Mouse (Mus musculus) heart, postnatal 0 days (tissue): ENCODE results near the gene Arhgef2. TPM values are rescaled to one million over a fixed set of nuclear protein-coding genes. Genes with fewer than 3 reads are reported as not detected.
"Not testable (repeated sequence)": the region's sequence is repeated elsewhere in the genome, so short reads cannot be mapped to it uniquely, and the experiment has no call there.

Source experiments
- ATAC-seq: fragments of 200-750 bp; cut with Nextera tagmentation; 2 replicates; pipeline ENCODE4 v1.8.0; 2017; ENCODE audit warnings: low read depth, moderate number of reproducible peaks, moderate library complexity; ENCODE audit not compliant: insufficient read depth
- DNase-seq: peaks from one replicate; pipeline ENCODE4 v3.0.0-alpha.2; 2016; ENCODE audit warnings: low spot score
- H3K27ac ChIP-seq: fragments of 300-500 bp; sonication (generic); 2 replicates; pipeline ENCODE4 v1.5.1; 2014; ENCODE audit warnings: low read depth, mild to moderate bottlenecking
- H3K27me3 ChIP-seq: fragments of 300-500 bp; sonication (generic); 2 replicates; pipeline ENCODE4 v1.6.1; 2014; ENCODE audit warnings: low read length, mixed read lengths; ENCODE audit not compliant: control insufficient read depth, insufficient read depth
- H3K36me3 ChIP-seq: fragments of 300-500 bp; sonication (generic); replicated peaks from 2 replicates; pipeline ENCODE4 v1.6.1; 2014; ENCODE audit warnings: low read length, mixed read lengths; ENCODE audit not compliant: control insufficient read depth, insufficient read depth
- H3K4me1 ChIP-seq: fragments of 300-500 bp; sonication (generic); 2 replicates; pipeline ENCODE4 v1.6.1; 2014; ENCODE audit warnings: antibody characterized with exemption; ENCODE audit not compliant: control insufficient read depth, insufficient read depth
- H3K4me2 ChIP-seq: fragments of 300-500 bp; sonication (generic); 2 replicates; pipeline ENCODE4 v1.6.1; 2014; ENCODE audit warnings: low read depth, mild to moderate bottlenecking, low read length, moderate library complexity
- H3K4me3 ChIP-seq: fragments of 300-500 bp; sonication (generic); 2 replicates; pipeline ENCODE4 v1.5.1; 2014; ENCODE audit warnings: low read depth, low read length
- H3K9ac ChIP-seq: fragments of 300-500 bp; sonication (generic); replicated peaks from 2 replicates; pipeline ENCODE4 v1.6.1; 2014; ENCODE audit warnings: low read depth, low read length, mixed read lengths
- H3K9me3 ChIP-seq: fragments of 300-500 bp; sonication (generic); replicated peaks from 2 replicates; pipeline ENCODE4 v1.6.1; 2016; ENCODE audit warnings: low read length; ENCODE audit not compliant: control insufficient read depth
- CTCF ChIP-seq: IDR thresholded peaks from 2 replicates; pipeline ENCODE4 v1.5.1; 2016; ENCODE audit warnings: antibody characterized with exemption, control low read depth, low read depth
- EP300 ChIP-seq: IDR thresholded peaks from 2 replicates; pipeline ENCODE4 v1.6.1; 2016; ENCODE audit warnings: antibody characterized with exemption, low read depth
- WGBS: fragments of 180-500 bp; shearing (Covaris S2); extraction: QIAGEN DNeasy Blood & Tissue Kit; methylation state at CpG from one replicate; pipeline ENCODE4 v1.1.7; 2014; 5-methylcytosine and 5-hydroxymethylcytosine counted together
- polyA plus RNA-seq: library from polyadenylated mRNA; unstranded; fragments of >200 nt; fragmentation: Nextera tagmentation; extraction: Ambion mirVana; gene quantifications from 2 replicates; pipeline ENCODE4 v1.2.1, GENCODE M21; 2015
- total RNA-seq: library from RNA; depleted of rRNA; stranded (reverse); fragments of >200 nt; gene quantifications from 2 replicates; pipeline ENCODE4 v1.2.3, GENCODE M21; 2014; ENCODE audit warnings: low replicate concordance

Gene Arhgef2
- total and polyA plus RNA-seq, 2 experiments from 2014 or later = 56.1 to 146 TPM

- ATAC-seq (no peak), DNase-seq (no peak)
- H3K9me3 ChIP-seq = no peaks in the 10 kb centered on the region
- no peak overlapping the region for H3K4me2 ChIP-seq
- no peaks in the 10 kb centered on the region for H3K27me3 ChIP-seq
- no peak overlapping the region for H3K9ac ChIP-seq
- H3K27ac ChIP-seq = no peak overlapping the region
- WGBS = 30% methylated on average over 3 of the region's 3 CpGs
- peaks cover 28% of the 10 kb centered on the region for H3K36me3 ChIP-seq
- H3K4me1 ChIP-seq = peaks cover 8% of the 10 kb centered on the region; the same call in 1 of the 2 replicates
- TF ChIP-seq CTCF (no peak), EP300 (no peak)
- no peak overlapping the region for H3K4me3 ChIP-seq
Observed at GRCm38 (mm10) chr3:88591044-88591443, 14.7 kb upstream of the Arhgef2 start.

- Histone ChIP-seq H3K9me3 (no peaks in the 10 kb centered on the region), H3K9ac (no peak overlapping the region), H3K4me2 (peak overlapping the region; percentile 45), H3K4me1 (peaks cover 8% of the 10 kb centered on the region; the same call in 1 of the 2 replicates), H3K4me3 (peak overlapping the region; percentile 3; the same call in 1 of the 2 replicates), H3K27ac (peak overlapping the region; percentile 40; the same call in 1 of the 2 replicates), H3K27me3 (no peaks in the 10 kb centered on the region), H3K36me3 (peaks cover 17% of the 10 kb centered on the region)
- TF ChIP-seq EP300 (no peak), CTCF (peak; percentile 58)
- ATAC-seq (peak; percentile 20), DNase-seq (peak; percentile 51)
- WGBS = 22% methylated on average over 9 of the region's 9 CpGs
Observed at GRCm38 (mm10) chr3:88591950-88592731, 13.6 kb upstream of the Arhgef2 start.

- no peaks in the 10 kb centered on the region for H3K27me3 ChIP-seq
- H3K36me3 ChIP-seq = peaks cover 8% of the 10 kb centered on the region
- no peak overlapping the region for H3K9ac ChIP-seq
- 63% methylated on average over 10 of the region's 10 CpGs for WGBS
- ATAC-seq (no peak), DNase-seq (no peak)
- no peak overlapping the region for H3K4me3 ChIP-seq
- H3K4me1 ChIP-seq = peaks cover 8% of the 10 kb centered on the region; the same call in 1 of the 2 replicates
- no peak for TF ChIP-seq CTCF
- TF ChIP-seq EP300 = no peak
- H3K9me3 ChIP-seq = no peaks in the 10 kb centered on the region
- H3K4me2 ChIP-seq = no peak overlapping the region; the same call in 1 of the 2 replicates
- no peak overlapping the region for H3K27ac ChIP-seq
Observed at GRCm38 (mm10) chr3:88592942-88593576, 12.7 kb upstream of the Arhgef2 start.

GRCm38 (mm10) chr3:88593893-88594580 is 11.7 kb upstream of the Arhgef2 start:
- Histone ChIP-seq H3K9ac (no peak overlapping the region), H3K4me1 (peaks cover 8% of the 10 kb centered on the region; the same call in 1 of the 2 replicates), H3K36me3 (no peaks in the 10 kb centered on the region), H3K4me2 (no peak overlapping the region), H3K9me3 (no peaks in the 10 kb centered on the region), H3K4me3 (no peak overlapping the region), H3K27ac (no peak overlapping the region), H3K27me3 (no peaks in the 10 kb centered on the region)
- ATAC-seq (no peak), DNase-seq (no peak)
- TF ChIP-seq EP300 (no peak), CTCF (no peak)
- WGBS = 24% methylated on average over 10 of the region's 10 CpGs

- 80% methylated on average over 4 of the region's 4 CpGs for WGBS
- not testable (repeated sequence) for ATAC-seq
Observed at GRCm38 (mm10) chr3:88596547-88596946, 9.2 kb upstream of the Arhgef2 start.

More at GRCm38 (mm10) chr3:88596547-88596946, 9.2 kb upstream of the Arhgef2 start:
- not testable (repeated sequence) for H3K4me1 ChIP-seq, H3K9ac ChIP-seq, H3K27me3 ChIP-seq, H3K9me3 ChIP-seq, DNase-seq, H3K4me3 ChIP-seq, H3K27ac ChIP-seq, H3K36me3 ChIP-seq, H3K4me2 ChIP-seq
